Mouse (Mus musculus) erythroblast, embryonic 14.5 days (primary cell): ENCODE measurements around the gene Whrn.

Experiments
- GATA1 ChIP-seq: IDR thresholded peaks from 2 replicates; pipeline ENCODE4 v1.6.1; 2012; ENCODE audit warnings: low read length, inconsistent platforms, mixed read lengths
- TAL1 ChIP-seq: IDR thresholded peaks from 3 replicates; pipeline ENCODE4 v1.6.1; 2012; ENCODE audit warnings: low read length, inconsistent platforms, mixed read lengths

GRCm38 (mm10) chr4:63466192-63466591 lies 29.6 kb downstream of the Whrn start:
- no peak for TF ChIP-seq TAL1
- TF ChIP-seq GATA1, result no peak
